Mouse (Mus musculus): ENCODE measurements around the gene Cpeb3.
"Not testable (repeated sequence)": the region's sequence is repeated elsewhere in the genome, so short reads cannot be mapped to it uniquely, and the experiment has no call there.

The Cpeb3 gene

GRCm38 (mm10) chr19:37206641-37207302 is 1.6 kb downstream of the Cpeb3 start:
- DNase-seq, result no peak

- not testable (repeated sequence) for DNase-seq
Observed at GRCm38 (mm10) chr19:37205155-37205554, 3.2 kb downstream of the Cpeb3 start.

GRCm38 (mm10) chr19:37203371-37203770 is 5.0 kb downstream of the Cpeb3 start:
- no peak for DNase-seq

GRCm38 (mm10) chr19:37199889-37200288 is 8.5 kb downstream of the Cpeb3 start:
- DNase-seq, result no peak

GRCm38 (mm10) chr19:37198165-37198880 is 10.1 kb downstream of the Cpeb3 start:
- no peak for DNase-seq

GRCm38 (mm10) chr19:37192475-37193058 is 15.8 kb downstream of the Cpeb3 start:
- no peak for DNase-seq

- no peak for DNase-seq
Observed at GRCm38 (mm10) chr19:37188366-37188948, 19.9 kb downstream of the Cpeb3 start.

GRCm38 (mm10) chr19:37177819-37178708 is 30.3 kb downstream of the Cpeb3 start:
- no peak for DNase-seq

GRCm38 (mm10) chr19:37176879-37177462 is 31.4 kb downstream of the Cpeb3 start:
- DNase-seq, result no peak

- no peak for DNase-seq
Observed at GRCm38 (mm10) chr19:37175919-37176318, 32.5 kb downstream of the Cpeb3 start.

- DNase-seq, result no peak
Observed at GRCm38 (mm10) chr19:37175436-37175805, 33.0 kb downstream of the Cpeb3 start.

- DNase-seq, result peak in 1 of 2 experiments; percentile 2
Observed at GRCm38 (mm10) chr19:37174716-37175435, 33.5 kb downstream of the Cpeb3 start.

- peak in 1 of 2 experiments; percentile 3 for DNase-seq
Observed at GRCm38 (mm10) chr19:37174116-37174715, 34.2 kb downstream of the Cpeb3 start.

GRCm38 (mm10) chr19:37173331-37174115 is 34.9 kb downstream of the Cpeb3 start:
- no peak for DNase-seq

GRCm38 (mm10) chr19:37172566-37173130 is 35.8 kb downstream of the Cpeb3 start:
- no peak for DNase-seq

- DNase-seq, result no peak
Observed at GRCm38 (mm10) chr19:37172096-37172495, 36.3 kb downstream of the Cpeb3 start.

GRCm38 (mm10) chr19:37156770-37157336 is 51.5 kb downstream of the Cpeb3 start:
- no peak for DNase-seq

GRCm38 (mm10) chr19:37156040-37156439 is 52.4 kb downstream of the Cpeb3 start:
- DNase-seq, result no peak

- no peak for DNase-seq
Observed at GRCm38 (mm10) chr19:37147145-37147544, 61.3 kb downstream of the Cpeb3 start.

Measured in thymus, adult 18-20 months (tissue).